Mouse (Mus musculus) C2C12 (cell line): Measurements from ENCODE around the gene Runx1. TPM values are rescaled to one million over a fixed set of nuclear protein-coding genes. Genes with fewer than 3 reads are reported as not detected.
A peak's percentile ranks its signal among the peaks of the same experiment; 100 is the strongest.

ENCODE experiments used
- H3K27me3 ChIP-seq: one replicate; pipeline ENCODE4 v1.6.1; 2011; ENCODE audit not compliant: control insufficient read depth, insufficient read depth, insufficient read length
- H3K36me3 ChIP-seq: one replicate; pipeline ENCODE4 v1.6.1; 2011; ENCODE audit not compliant: control insufficient read depth, insufficient read depth
- H3K4me3 ChIP-seq: one replicate; pipeline ENCODE4 v1.5.1; 2011; ENCODE audit warnings: mild to moderate bottlenecking, control low read depth; ENCODE audit not compliant: poor library complexity, insufficient read depth, severe bottlenecking
- H3K79me2 ChIP-seq: one replicate; pipeline ENCODE4 v1.6.1; 2011; ENCODE audit not compliant: control insufficient read depth, insufficient read depth
- H3K79me3 ChIP-seq: one replicate; pipeline ENCODE4 v1.6.1; 2011; ENCODE audit warnings: low read depth, control low read depth
- H3ac ChIP-seq: one replicate; pipeline ENCODE3; 2011; ENCODE audit warnings: low read depth; ENCODE audit not compliant: control insufficient read depth, insufficient read length
- CEBPB ChIP-seq: IDR thresholded peaks from one replicate; pipeline ENCODE4 v1.6.1; 2011; ENCODE audit warnings: low read depth, mild to moderate bottlenecking, control low read depth, moderate library complexity
- CTCF ChIP-seq: IDR thresholded peaks from one replicate; pipeline ENCODE4 v1.5.1; 2011; ENCODE audit not compliant: control insufficient read depth, insufficient read depth, insufficient read length
- FOSL1 ChIP-seq: IDR thresholded peaks from one replicate; pipeline ENCODE4 v1.8.0; 2011; ENCODE audit warnings: mild to moderate bottlenecking, low read length; ENCODE audit not compliant: poor library complexity, insufficient read depth, severe bottlenecking
- MAX ChIP-seq: IDR thresholded peaks from one replicate; pipeline ENCODE4 v1.6.1; 2011; ENCODE audit warnings: mild to moderate bottlenecking, control low read depth
- MYOD1 ChIP-seq: IDR thresholded peaks from one replicate; pipeline ENCODE4 v1.6.1; 2011; ENCODE audit warnings: low read depth; ENCODE audit not compliant: control insufficient read depth, insufficient read length
- MYOG ChIP-seq: IDR thresholded peaks from one replicate; pipeline ENCODE4 v1.6.1; 2011; ENCODE audit not compliant: control insufficient read depth, insufficient read length; ENCODE audit errors: extremely low read depth
- USF1 ChIP-seq: IDR thresholded peaks from one replicate; pipeline ENCODE4 v1.6.1; 2011; ENCODE audit warnings: low read depth, mild to moderate bottlenecking, control low read depth, moderate library complexity
- polyA plus RNA-seq: library from polyadenylated mRNA; unstranded; fragments of >200 nt; fragmentation: generic; extraction: Trizol; gene quantifications from one replicate; pipeline ENCODE4 v1.2.1, GENCODE M21; 2012; ENCODE audit warnings: missing spikeins

Runx1 gene
- polyA plus RNA-seq, 1 experiment = 28.8 TPM

- Histone ChIP-seq H3K27me3 (no peaks in the 10 kb centered on the region), H3ac (no peak overlapping the region), H3K79me2 (peaks cover 62% of the 10 kb centered on the region), H3K36me3 (peaks cover 83% of the 10 kb centered on the region), H3K79me3 (peaks cover 23% of the 10 kb centered on the region), H3K4me3 (no peak overlapping the region)
- no peak for TF ChIP-seq MYOD1
- no peak for TF ChIP-seq CTCF
These were observed 181.1 kb downstream of the Runx1 start for GRCm38 (mm10) chr16:92644718-92645422.

GRCm38 (mm10) chr16:92644315-92644714, 181.6 kb downstream of the Runx1 start:
- TF ChIP-seq FOSL1 (no peak), MYOG (no peak)
- no peak overlapping the region for H3K4me3 ChIP-seq
- peaks cover 23% of the 10 kb centered on the region for H3K79me3 ChIP-seq
- peaks cover 64% of the 10 kb centered on the region for H3K79me2 ChIP-seq
- no peaks in the 10 kb centered on the region for H3K27me3 ChIP-seq
- peaks cover 84% of the 10 kb centered on the region for H3K36me3 ChIP-seq
- no peak overlapping the region for H3ac ChIP-seq

- Histone ChIP-seq H3K27me3 (no peaks in the 10 kb centered on the region), H3K79me3 (peaks cover 19% of the 10 kb centered on the region), H3K79me2 (peaks cover 66% of the 10 kb centered on the region), H3K36me3 (peaks cover 83% of the 10 kb centered on the region), H3K4me3 (no peak overlapping the region), H3ac (no peak overlapping the region)
- TF ChIP-seq USF1 = no peak
- no peak for TF ChIP-seq MYOG
- no peak for TF ChIP-seq MYOD1
- no peak for TF ChIP-seq MAX
- no peak for TF ChIP-seq FOSL1
- no peak for TF ChIP-seq CTCF
- no peak for TF ChIP-seq CEBPB
These were observed 183.7 kb downstream of the Runx1 start for GRCm38 (mm10) chr16:92642283-92642682.

- H3K27me3 ChIP-seq = no peaks in the 10 kb centered on the region
- peaks cover 13% of the 10 kb centered on the region for H3K79me3 ChIP-seq
- no peak overlapping the region for H3ac ChIP-seq
- no peak for TF ChIP-seq FOSL1
- no peak for TF ChIP-seq USF1
- TF ChIP-seq MAX = no peak
- no peak for TF ChIP-seq CTCF
- TF ChIP-seq MYOG = no peak
- no peak for TF ChIP-seq MYOD1
- no peak for TF ChIP-seq CEBPB
- peaks cover 83% of the 10 kb centered on the region for H3K36me3 ChIP-seq
- H3K79me2 ChIP-seq = peaks cover 54% of the 10 kb centered on the region
- H3K4me3 ChIP-seq = no peak overlapping the region
These were observed 184.9 kb downstream of the Runx1 start for GRCm38 (mm10) chr16:92641053-92641452.

- Histone ChIP-seq H3K36me3 (peaks cover 83% of the 10 kb centered on the region), H3ac (no peak overlapping the region), H3K79me3 (peaks cover 14% of the 10 kb centered on the region), H3K4me3 (no peak overlapping the region), H3K27me3 (no peaks in the 10 kb centered on the region), H3K79me2 (peaks cover 50% of the 10 kb centered on the region)
- TF ChIP-seq MAX (no peak), MYOD1 (no peak), CTCF (no peak), USF1 (peak; percentile 53), MYOG (no peak), CEBPB (no peak), FOSL1 (no peak)
These were observed 186.9 kb downstream of the Runx1 start for GRCm38 (mm10) chr16:92639093-92639492.

- H3K79me3 ChIP-seq = peaks cover 16% of the 10 kb centered on the region
- TF ChIP-seq MYOG = no peak
- no peak for TF ChIP-seq USF1
- TF ChIP-seq FOSL1 = no peak
- no peak for TF ChIP-seq CTCF
- no peak for TF ChIP-seq CEBPB
- no peak for TF ChIP-seq MAX
- TF ChIP-seq MYOD1 = no peak
- H3K79me2 ChIP-seq = peaks cover 55% of the 10 kb centered on the region
- no peaks in the 10 kb centered on the region for H3K27me3 ChIP-seq
- H3K4me3 ChIP-seq = no peak overlapping the region
- no peak overlapping the region for H3ac ChIP-seq
- peaks cover 80% of the 10 kb centered on the region for H3K36me3 ChIP-seq
These were observed 188.9 kb downstream of the Runx1 start for GRCm38 (mm10) chr16:92637033-92637432.
